Mouse (Mus musculus): ENCODE data around the gene Cdkal1. TPM values are rescaled to one million over a fixed set of nuclear protein-coding genes. Genes with fewer than 3 reads are reported as not detected.

Gene Cdkal1
- total RNA-seq, 2 experiments from 2014 or later, result 17.8 to 18.5 TPM

DNA sequence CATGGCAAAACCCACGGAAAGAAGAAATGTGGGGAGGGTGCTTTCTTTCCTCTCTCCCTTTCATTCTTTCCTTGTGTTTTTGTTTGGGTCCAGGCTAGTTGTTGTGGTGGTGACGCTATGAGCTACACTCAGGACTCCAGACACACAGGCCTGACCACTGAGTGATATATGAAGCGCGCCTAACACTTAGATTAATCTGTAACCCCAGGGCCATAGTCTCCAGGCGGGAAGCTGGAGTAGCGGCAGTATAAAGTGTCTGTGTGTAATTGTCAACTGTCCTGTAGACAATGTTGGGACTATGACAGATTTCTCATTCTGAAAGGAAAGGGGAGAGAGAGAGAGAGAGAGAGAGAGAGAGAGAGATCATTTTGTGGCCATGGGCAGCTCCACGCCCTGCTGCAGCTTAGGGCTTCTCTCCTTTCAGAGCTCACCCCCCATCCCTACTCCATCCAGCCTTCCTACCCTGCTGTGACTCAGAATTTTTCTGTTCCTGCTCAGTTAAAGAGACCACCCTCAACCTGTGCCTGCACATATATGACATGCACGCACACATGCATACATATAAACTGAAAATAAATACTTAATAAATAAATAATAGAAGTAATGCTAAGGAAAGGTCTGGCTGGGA is 79.8 kb downstream of the Cdkal1 start:
- no peak for DNase-seq (ENCODE audit: extremely low spot score in 1 of 2, low spot score in 2 of 2)
- intact Hi-C loops (cut with DNase I), result no loop called here

DNA sequence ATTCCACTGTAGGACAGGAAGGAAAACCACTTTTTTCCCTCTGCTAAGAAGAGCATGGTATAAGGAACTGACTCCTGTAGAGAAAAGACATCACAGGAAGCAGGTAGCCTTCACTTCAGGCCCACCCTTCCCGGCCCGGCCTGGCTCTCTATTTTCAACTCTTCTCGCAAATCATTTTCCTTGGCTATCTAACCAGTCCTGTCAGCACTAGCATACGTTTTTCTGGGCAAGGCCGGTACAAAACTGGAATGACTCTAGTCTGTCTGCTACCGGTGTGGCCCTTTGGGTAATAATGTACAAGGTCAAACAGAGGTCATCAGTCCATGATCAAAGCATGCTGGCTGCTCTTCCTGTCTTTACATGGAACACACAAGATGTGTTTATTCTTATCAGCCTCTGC is 81.9 kb downstream of the Cdkal1 start:
- DNase-seq (ENCODE audit: extremely low spot score in 1 of 2, low spot score in 2 of 2), result no peak
- intact Hi-C loops (cut with DNase I), result no loop called here

DNA sequence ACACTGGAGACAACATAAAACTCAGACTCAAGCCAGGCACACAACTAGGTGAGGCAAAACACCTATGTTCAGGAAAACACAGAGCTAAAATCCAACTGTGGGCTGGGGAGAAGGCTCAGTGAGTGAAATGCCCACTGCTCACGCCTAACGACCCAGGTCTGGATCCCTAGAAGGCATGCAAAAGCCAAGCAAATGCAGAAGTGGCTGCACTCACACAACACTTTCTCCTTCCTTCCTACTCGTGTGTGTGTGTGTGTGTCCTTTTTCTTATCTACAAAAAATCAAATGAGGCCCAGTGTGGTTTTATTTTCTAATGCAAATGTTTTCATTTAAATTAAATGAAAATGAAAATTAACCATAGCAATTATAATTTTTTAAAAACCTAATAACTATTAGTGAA is 82.5 kb downstream of the Cdkal1 start:
- no peak for DNase-seq (ENCODE audit: extremely low spot score in 1 of 2, low spot score in 2 of 2)
- intact Hi-C loops (cut with DNase I), result no loop called here

DNA sequence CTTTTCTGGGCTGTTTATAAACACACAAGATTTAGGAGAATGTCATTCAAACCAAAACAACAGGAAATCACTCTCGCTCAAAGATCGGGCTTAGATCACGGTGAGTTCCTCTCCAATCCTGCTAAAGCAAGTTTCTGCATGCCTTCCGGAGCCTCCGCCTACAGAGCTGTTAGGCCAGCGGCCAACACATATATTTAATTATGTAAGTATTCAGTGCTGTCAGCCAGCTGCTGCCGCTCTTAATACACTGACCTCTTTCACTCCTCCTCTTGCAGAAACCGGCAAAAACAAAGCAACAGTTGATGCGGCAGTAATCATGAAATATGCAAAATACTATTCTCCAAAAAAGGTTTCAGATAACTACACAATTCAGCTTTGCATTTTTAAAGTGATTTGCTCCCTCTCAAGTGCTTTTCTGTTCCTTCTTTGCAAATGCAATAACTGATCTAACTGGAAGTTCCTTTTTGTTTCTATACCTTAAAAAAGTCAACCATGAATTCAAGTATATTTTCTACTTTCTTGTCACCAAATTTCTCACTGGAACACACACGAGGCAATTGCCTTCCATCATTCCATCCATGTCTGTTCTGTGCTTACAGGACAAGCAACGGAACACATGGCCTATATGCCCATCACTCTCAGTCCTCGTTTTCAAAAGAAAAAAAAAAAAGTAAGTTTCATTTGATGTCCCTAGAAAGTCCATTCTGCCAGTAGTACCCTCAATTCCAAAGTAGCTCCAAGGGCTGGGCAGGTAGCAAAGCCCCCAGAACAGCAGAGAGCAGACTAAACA is 85.6 kb downstream of the Cdkal1 start:
- DNase-seq (ENCODE audit: extremely low spot score in 1 of 2, low spot score in 2 of 2), result peak; percentile 15 to 41
- intact Hi-C loops (cut with DNase I), result no loop called here

DNA sequence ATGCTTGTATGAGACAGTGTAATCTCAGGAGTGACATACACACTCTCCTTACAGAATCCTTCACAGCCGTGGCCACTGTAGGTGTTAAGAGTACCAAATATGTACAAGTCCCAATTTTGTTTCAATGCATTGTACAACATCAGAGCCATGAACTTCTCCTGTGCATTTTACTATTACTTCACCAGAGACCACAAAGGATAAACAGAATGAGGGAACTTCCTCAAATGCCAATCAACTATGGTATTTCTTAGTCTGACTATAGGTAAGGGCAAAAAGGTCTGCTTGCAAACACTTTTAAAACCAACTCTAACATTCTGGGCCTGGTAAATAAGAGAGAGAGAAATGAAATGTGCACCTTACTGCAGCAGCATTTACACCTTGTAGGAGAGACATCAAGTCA is 87.4 kb downstream of the Cdkal1 start:
- intact Hi-C loops (cut with DNase I), result no loop called here
- no peak for DNase-seq (ENCODE audit: extremely low spot score in 1 of 2, low spot score in 2 of 2)

DNA sequence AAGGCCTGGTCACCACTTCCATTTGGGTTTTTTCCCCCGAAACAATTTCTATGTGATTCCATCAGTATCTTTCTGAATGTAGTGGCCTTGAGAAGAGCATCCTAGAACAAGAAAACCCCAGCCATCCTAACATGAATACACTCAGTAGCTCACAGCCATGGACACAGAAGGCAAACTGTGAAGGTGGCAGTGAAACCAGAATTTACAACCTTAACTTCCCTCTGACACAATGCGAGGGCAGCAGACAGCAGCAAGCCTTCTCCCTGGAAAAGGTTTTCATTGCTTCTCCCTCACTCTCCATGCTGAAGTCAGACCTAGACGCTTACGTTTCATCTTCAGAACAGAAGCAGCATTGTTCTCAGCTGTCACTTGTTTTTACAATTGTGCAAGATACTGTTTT is 87.9 kb downstream of the Cdkal1 start:
- intact Hi-C loops (cut with DNase I), result no loop called here
- no peak for DNase-seq (ENCODE audit: extremely low spot score in 1 of 2, low spot score in 2 of 2)

DNA sequence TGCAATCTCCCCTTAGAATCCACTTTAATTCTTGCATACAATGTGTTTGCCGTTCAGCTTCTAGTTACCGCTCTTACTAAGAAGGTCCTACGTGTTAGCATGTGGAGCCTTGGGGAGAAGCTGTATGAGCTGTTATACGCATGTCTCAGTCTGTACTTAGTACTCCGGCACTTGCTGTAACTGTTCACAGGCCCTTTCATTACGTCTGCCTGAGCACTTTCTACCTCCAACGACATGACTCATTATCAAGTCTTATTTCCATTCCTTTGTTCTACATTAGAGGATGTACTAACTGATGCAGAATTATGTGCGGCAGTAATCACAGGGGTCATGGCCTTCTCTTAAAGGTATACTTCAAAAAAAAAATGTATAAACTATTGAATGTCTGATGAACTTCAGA is 89.1 kb downstream of the Cdkal1 start:
- no peak for DNase-seq (ENCODE audit: extremely low spot score in 1 of 2, low spot score in 2 of 2)
- intact Hi-C loops (cut with DNase I), result no loop called here

DNA sequence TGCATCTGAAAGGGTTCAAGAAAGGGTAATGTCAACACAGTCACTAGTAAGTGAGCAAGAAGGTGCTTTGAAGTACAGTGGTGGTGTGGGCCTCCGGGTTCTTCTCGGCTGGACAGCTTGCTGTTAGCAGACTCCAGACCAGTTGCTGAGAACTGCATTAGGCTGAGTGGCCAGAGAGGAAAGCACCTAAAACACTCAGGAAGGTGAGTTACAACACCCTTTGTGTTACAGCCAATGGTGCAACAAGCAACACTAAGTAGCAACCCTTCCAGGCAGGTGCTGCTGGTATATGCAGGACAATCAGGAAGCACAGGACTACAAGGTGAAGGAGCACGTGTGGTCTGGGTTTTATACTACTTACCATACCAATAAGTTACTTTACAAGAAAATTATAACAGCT is 90.2 kb downstream of the Cdkal1 start:
- DNase-seq (ENCODE audit: extremely low spot score in 1 of 2, low spot score in 2 of 2), result no peak
- intact Hi-C loops (cut with DNase I), result no loop called here

DNA sequence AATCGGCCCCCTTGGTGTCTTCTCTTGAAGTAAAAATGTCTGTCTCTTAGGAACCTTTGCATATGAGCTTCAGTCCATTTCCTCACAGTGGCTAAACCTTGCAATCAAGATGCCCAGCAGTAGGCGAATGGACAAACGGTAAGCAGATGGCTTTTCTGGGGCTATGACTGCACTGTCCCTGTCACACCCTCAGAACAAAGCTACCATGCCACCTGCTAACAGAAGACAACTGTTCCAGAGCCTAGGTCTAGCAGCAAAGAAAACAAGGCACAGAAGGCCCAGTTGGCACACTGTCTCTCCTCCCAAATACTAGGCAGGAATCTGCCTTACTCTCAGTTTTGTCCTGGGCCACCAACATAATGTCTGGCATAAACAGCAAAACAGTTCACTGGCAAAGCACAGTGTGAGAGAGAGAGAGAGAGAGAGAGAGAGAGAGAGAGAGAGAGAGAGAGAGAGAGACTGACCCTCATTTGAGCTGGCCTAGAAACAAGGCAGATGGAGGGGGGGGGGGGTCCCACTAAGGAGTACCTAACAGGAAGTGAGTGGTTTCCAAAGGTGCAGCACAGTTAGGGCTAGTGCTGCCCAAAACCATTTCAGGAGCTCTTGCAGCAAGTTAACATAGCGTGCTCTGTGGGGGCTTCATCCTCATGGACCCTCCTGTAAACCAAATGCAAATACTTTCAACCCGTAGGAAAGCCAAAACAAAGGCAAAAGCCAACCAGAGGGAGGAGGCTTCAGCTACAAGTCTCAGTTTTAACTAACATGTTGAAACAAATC is 95.6 kb downstream of the Cdkal1 start:
- DNase-seq (ENCODE audit: extremely low spot score in 1 of 2, low spot score in 2 of 2), result no peak
- intact Hi-C loops (cut with DNase I), result no loop called here

DNA sequence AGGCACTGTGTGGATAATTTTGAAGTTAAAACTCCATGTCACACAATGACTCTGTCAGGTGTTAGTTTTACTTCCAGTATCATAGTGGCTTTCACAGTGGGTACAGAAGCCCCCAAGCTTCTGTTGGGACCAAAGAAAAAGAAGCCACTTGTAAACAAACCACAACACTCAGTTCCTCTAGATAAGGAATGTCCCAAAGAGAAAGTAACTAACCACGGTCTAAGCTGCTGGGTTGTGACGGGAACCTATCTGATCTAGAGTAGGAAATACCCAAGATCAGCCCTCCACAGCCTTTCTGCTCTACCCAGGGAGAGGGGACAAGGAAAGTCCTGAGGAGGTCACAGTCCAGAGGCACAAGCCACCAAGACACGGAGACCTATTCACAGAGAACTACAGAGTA is 99.4 kb downstream of the Cdkal1 start:
- intact Hi-C loops (cut with DNase I), result no loop called here
- DNase-seq (ENCODE audit: extremely low spot score in 1 of 2, low spot score in 2 of 2), result no peak

DNA sequence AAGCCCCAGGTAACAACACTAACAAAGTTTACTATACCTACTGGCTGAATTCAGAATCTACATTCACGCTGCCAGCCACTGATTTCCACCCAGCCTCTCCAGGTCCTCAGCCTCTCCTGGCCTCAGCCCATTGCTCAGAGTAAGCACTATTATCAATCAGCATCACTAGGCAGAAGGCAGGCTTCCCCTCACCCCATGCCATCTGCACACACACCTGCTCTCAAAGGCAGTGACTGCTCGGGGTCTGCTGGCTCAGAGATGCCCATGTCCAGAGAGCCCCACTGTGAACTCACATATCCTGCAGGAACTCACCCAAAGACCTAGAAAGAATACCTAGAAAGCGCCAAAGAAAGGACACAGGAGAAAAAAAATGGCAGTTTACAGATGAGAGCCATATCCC is 102.2 kb downstream of the Cdkal1 start:
- intact Hi-C loops (cut with DNase I), result no loop called here
- no peak for DNase-seq (ENCODE audit: extremely low spot score in 1 of 2, low spot score in 2 of 2)

DNA sequence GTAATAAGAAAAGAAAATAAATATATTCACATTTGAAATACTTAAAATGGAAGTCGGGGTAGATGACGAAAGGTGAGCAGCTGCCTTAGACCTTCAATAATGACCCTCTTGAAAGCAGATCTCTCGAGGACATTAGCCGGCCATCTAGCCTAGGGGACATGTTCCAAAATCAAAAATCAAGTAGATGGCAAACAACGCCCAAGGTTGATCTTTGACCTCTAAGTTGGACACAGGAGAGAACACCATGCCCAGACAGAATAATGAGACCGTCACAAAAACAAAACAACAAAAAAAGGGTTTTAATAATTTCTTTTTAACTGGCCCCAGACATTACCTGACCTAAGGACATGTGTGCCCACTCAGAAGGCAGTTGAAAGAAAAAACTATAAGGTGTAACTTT is 103.4 kb downstream of the Cdkal1 start:
- intact Hi-C loops (cut with DNase I), result no loop called here
- no peak for DNase-seq (ENCODE audit: extremely low spot score in 1 of 2, low spot score in 2 of 2)

DNA sequence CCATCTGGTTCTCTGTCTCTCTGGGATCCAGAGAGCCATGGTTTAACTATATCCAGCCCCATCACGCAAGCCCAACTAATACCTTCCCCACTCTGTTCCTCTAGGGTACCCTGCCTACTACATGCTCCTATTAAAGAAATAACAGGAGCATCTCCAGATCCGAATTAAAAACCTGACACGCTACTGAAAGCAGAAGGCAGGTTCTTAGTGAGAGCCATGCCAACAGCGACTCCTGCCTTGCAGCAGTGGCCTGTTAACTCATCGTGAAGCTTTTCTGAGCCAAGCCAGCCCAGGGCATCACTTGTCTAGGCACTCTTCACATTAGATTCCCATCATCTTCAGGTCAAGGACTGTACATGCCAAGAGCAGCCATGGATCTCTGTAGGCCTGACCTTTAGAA is 104.3 kb downstream of the Cdkal1 start:
- no peak for DNase-seq (ENCODE audit: extremely low spot score in 1 of 2, low spot score in 2 of 2)
- intact Hi-C loops (cut with DNase I), result no loop called here

DNA sequence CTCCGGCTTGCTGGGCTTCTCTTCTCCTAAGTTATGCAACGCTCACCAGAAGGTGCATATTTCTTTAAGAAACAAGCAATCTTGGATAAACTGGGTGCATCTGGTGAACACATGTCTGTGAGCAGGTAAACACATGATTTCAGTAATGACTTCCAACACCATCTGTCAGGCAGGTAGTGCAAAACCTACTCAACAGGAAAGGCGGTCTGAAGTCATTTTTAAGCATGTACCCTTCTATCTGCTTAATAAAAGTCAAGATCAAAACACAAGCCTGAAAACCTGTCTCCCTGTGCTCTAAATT is 108.2 kb downstream of the Cdkal1 start:
- intact Hi-C loops (cut with DNase I), result no loop called here
- DNase-seq (ENCODE audit: extremely low spot score in 1 of 2, low spot score in 2 of 2), result no peak

DNA sequence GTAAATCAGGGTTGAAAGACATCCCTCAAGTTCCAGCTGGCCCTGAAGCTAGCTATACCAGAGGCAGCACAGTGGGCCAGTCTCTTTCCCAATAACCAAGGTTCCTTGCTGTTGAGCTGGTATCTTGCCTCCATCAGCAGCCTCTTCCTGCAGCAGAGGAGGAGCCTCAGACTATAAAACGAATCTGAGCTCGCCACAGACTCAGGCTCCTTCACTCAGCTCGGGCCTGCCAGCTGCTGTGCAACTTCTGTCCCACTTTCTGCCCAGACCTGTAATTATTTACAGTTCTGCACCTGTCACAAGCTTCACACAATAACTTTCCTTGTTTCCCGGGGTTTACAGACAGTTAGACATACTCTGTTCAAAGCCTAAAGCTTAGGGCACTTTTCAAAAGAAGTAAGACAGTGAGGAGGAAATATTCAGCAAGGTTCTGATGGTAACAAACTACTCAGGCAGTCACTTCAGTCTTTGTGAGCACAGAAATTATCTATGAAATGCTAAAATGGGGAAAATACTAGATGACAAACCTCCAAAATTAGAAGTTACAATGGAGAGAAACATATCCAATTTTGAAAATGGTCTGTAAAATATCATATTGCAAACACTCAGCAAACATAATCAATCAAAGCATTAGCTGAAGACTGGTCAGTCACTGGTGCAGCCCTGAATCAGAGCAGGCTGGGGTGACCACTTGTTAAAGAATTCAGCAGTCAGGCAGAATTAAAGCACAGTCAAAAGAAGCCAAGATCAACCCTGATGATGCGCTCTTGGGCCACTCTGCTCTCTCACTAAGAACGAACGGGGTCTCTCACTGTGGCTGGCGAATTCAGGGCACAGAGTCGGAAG is 108.8 kb downstream of the Cdkal1 start:
- intact Hi-C loops (cut with DNase I), result no loop called here
- no peak for DNase-seq (ENCODE audit: extremely low spot score in 1 of 2, low spot score in 2 of 2)

DNA sequence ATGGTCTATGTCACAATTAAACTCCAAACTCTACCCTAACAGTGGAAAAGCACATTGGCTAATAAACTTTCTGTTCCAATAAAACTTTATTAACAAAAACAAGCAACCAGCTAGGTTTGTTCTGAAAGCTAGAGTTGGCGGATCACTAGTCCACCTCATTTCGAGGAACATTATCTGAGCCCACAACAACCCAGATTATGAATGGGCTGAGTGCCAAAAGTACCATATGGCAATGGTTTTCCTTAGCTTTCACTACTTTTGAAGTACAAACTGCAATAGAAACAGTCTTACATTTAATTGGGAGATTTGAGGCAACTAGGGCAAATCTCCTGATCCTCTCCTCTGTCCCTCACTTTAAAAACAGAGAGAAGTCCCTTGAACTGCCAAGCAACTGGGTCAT is 110.4 kb downstream of the Cdkal1 start:
- intact Hi-C loops (cut with DNase I), result no loop called here
- no peak for DNase-seq (ENCODE audit: extremely low spot score in 1 of 2, low spot score in 2 of 2)

DNA sequence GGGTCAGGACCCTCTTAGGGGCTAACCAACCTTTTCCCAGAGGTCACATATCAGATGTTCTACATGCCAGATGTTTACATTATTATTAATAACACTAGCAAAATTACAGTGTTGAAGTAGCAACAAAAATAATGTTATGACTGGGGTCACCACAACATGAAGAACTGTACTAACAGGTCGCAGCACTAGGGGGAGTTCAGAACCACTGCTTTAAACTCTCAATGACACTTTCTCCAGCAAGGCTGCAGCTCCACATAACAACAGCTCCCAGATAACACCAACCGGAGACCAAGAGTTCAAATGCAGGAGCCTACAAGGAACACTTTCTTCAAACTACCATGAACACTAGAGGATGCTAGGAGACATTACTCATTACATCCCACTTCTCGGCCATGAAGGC is 111.3 kb downstream of the Cdkal1 start:
- no peak for DNase-seq (ENCODE audit: extremely low spot score in 1 of 2, low spot score in 2 of 2)
- intact Hi-C loops (cut with DNase I), result no loop called here

DNA sequence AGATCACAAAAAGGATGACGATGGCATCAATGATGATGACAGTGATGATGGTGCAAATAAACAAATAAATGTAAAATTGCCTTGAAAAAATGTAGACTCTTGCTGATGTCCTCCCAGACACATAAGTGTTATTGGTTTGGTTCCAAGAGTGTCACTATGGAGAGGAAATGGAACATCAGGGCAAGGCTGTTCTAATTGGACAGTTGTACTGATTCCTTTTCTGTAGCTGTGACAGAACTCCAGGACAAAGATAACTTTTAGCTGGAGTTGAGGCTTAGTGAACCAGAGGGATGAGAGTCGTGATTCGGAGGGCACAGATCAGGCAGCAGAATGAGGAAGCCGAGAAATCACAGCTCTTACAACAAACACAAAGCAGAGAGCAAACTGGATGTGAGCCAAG is 111.7 kb downstream of the Cdkal1 start:
- intact Hi-C loops (cut with DNase I), result no loop called here
- no peak for DNase-seq (ENCODE audit: extremely low spot score in 1 of 2, low spot score in 2 of 2)

DNA sequence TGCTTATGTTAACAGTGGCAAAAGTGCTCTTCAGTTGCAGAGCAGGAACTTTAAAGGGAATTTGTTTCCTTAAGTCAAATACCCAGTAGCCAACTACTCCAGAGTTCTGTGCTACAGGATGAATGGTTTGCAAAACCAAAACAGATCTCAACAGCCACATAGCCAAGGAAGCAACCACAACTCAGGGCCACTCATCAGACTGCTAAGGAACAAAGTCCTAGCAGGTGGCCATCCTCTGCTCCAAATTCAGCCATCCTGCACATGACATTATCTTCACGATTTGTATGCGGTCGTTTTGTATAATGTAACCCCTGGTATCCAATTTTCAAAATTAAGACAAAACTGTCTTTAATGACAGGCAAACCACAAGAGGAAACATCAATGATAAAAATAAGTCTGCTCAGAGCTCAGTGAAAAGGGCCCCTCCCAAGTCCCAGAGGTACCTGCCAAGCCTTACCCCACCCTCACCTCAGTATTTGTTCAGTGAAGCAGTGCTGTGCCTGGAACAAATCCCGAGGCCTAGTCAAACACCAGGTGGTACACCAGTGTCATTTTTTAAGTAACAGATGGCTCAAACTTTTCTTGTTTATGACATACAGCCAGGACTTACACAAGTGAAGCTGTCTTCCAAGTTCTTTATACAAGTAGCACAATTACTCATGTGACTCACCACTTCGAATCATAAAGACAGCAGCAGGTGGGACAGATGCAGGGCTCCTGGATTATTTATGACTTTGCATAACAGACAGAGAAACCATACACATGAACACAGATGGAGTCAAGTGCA is 117.6 kb downstream of the Cdkal1 start:
- DNase-seq (ENCODE audit: extremely low spot score in 1 of 2, low spot score in 2 of 2), result no peak
- intact Hi-C loops (cut with DNase I), result no loop called here

Measured in left cerebral cortex, postnatal 10 days (tissue).